8 mouse cellular contexts compared by ENCODE assay signal in genomic region chr12:55299336-55299735, GRCm38 (mm10). TPM values are rescaled to one million over a fixed set of nuclear protein-coding genes. Genes with fewer than 3 reads are reported as not detected.
DNase-seq lines count a peak whose midpoint lies in the region; ATAC-seq and TF ChIP-seq lines count a peak whose summit lies in the region.

1110008L16Rik (plus strand) TSS chr12:55299577.

- WGBS in heart, embryonic 12.5 days: 88% methylated on average over 5 of the region's 5 CpGs
- WGBS in heart, adult 2 months: 79% methylated on average over 5 of the region's 5 CpGs
- WGBS in embryonic facial prominence, embryonic 10.5 days: 85% methylated on average over 5 of the region's 5 CpGs
- 78% methylated on average over 5 of the region's 5 CpGs for WGBS in limb, embryonic 13.5 days

- H3K9me3 ChIP-seq in heart, embryonic 12.5 days (replicated peaks): no peaks in the 10 kb centered on the region
- H3K9me3 ChIP-seq in embryonic facial prominence, embryonic 10.5 days: no peaks in the 10 kb centered on the region
- no peaks in the 10 kb centered on the region for H3K9me3 ChIP-seq in limb, embryonic 13.5 days

- peaks cover 13% of the 10 kb centered on the region for H3K4me1 ChIP-seq in heart, embryonic 12.5 days (replicated peaks)
- H3K4me1 ChIP-seq in heart, adult 2 months (ENCODE audit: control insufficient read depth, insufficient read depth, low read length): peaks cover 6% of the 10 kb centered on the region
- peaks cover 30% of the 10 kb centered on the region for H3K4me1 ChIP-seq in embryonic facial prominence, embryonic 10.5 days
- H3K4me1 ChIP-seq in limb, embryonic 13.5 days: peaks cover 27% of the 10 kb centered on the region

- H3K79me2 ChIP-seq in heart, adult 2 months (replicated peaks; ENCODE audit: control insufficient read depth, insufficient read depth, low read length): no peaks in the 10 kb centered on the region

- no peak within 1 kb of the TSS for H3K27ac ChIP-seq in heart, embryonic 12.5 days (ENCODE audit: poor library complexity, severe bottlenecking)
- no peak within 1 kb of the TSS for H3K27ac ChIP-seq in heart, adult 2 months
- no peak within 1 kb of the TSS for H3K27ac ChIP-seq in embryonic facial prominence, embryonic 10.5 days (replicated peaks)
- H3K27ac ChIP-seq in limb, embryonic 13.5 days: no peak within 1 kb of the TSS

- no peak within 1 kb of the TSS for H3K4me3 ChIP-seq in heart, embryonic 12.5 days
- no peak within 1 kb of the TSS for H3K4me3 ChIP-seq in heart, adult 2 months
- no peak within 1 kb of the TSS for H3K4me3 ChIP-seq in embryonic facial prominence, embryonic 10.5 days
- H3K4me3 ChIP-seq in limb, embryonic 13.5 days: no peak within 1 kb of the TSS

- H3K27me3 ChIP-seq in heart, embryonic 12.5 days (replicated peaks): no peaks in the 10 kb centered on the region
- H3K27me3 ChIP-seq in heart, adult 2 months (ENCODE audit: control insufficient read depth, insufficient read depth, low read length): no peaks in the 10 kb centered on the region
- H3K27me3 ChIP-seq in embryonic facial prominence, embryonic 10.5 days (replicated peaks; ENCODE audit: low read depth, poor library complexity, severe bottlenecking): no peaks in the 10 kb centered on the region
- no peaks in the 10 kb centered on the region for H3K27me3 ChIP-seq in limb, embryonic 13.5 days

- H3K4me2 ChIP-seq in heart, embryonic 12.5 days: no peak within 1 kb of the TSS
- no peak within 1 kb of the TSS for H3K4me2 ChIP-seq in limb, embryonic 13.5 days (replicated peaks)

- intact Hi-C loops in heart, adult 2 months (cut with DNase I): no loop called here

- no peak for TF ChIP-seq EP300 in heart, adult 2 months (IDR thresholded peaks at IDR 0.05; ENCODE audit: insufficient read depth, low read depth, low read length)

- no peak for TF ChIP-seq POLR2A in heart, adult 2 months (IDR thresholded peaks at IDR 0.05; ENCODE audit: insufficient read depth, low read depth, low read length)

- no peak for ATAC-seq in heart, embryonic 12.5 days (ENCODE audit: insufficient number of reproducible peaks, low FRiP score)
- ATAC-seq in limb, embryonic 13.5 days (ENCODE audit: low FRiP score, low read depth): no peak
- ATAC-seq in erythroid progenitor cell, adult 5-6 weeks (replicated peaks; ENCODE audit: low FRiP score, poor library complexity, severe bottlenecking): no peak

- no peak for DNase-seq in heart, adult 2 months
- peak; percentile 74 for DNase-seq in 416B (ENCODE audit: low read depth)
- DNase-seq in embryonic facial prominence, embryonic 10.5 days (ENCODE audit: low spot score): no peak
- no peak for DNase-seq in cerebellum, postnatal 25 days
- no peak for DNase-seq in ovary, postnatal 14 days (ENCODE audit: low spot score)

- TF ChIP-seq CTCF in heart, adult 2 months (IDR thresholded peaks at IDR 0.05): no peak

- H3K36me3 ChIP-seq in heart, embryonic 12.5 days: peaks cover 37% of the 10 kb centered on the region
- peaks cover 4% of the 10 kb centered on the region for H3K36me3 ChIP-seq in heart, adult 2 months (ENCODE audit: control insufficient read depth, insufficient read depth, low read length)
- H3K36me3 ChIP-seq in embryonic facial prominence, embryonic 10.5 days (replicated peaks): peaks cover 55% of the 10 kb centered on the region
- peaks cover 46% of the 10 kb centered on the region for H3K36me3 ChIP-seq in limb, embryonic 13.5 days

- H3K9ac ChIP-seq in heart, embryonic 12.5 days: no peak within 1 kb of the TSS
- H3K9ac ChIP-seq in heart, adult 2 months (ENCODE audit: low read depth, low read length): no peak within 1 kb of the TSS
- H3K9ac ChIP-seq in limb, embryonic 13.5 days: peak within 1 kb of the TSS; percentile 2; the same call in 1 of the 2 replicates

RNA-seq across cellular contexts. Expression of gene 1110008L16Rik, which starts in this region (rescaled TPM):
- 12.1 and 12.2 TPM in 2 replicates for polyA plus RNA-seq in heart, embryonic 12.5 days (2016; fragmentation: Nextera tagmentation; extraction: Ambion mirVana)
- 10 to 100 TPM in 1 of 2 experiments, 1 to 10 TPM in 1; 9.8 to 11.4 TPM for total RNA-seq in heart, adult 2 months (2021)
- polyA plus RNA-seq in heart, adult 2 months (2012; rRNA removed): 4.0 and 8.5 TPM in 2 replicates
- 18.9 and 19.6 TPM in 2 replicates for polyA plus RNA-seq in embryonic facial prominence, embryonic 10.5 days (2016; fragmentation: Nextera tagmentation; extraction: Ambion mirVana)
- polyA plus RNA-seq in limb, embryonic 13.5 days (2015; fragmentation: Nextera tagmentation; extraction: Ambion mirVana): 14.6 and 14.9 TPM in 2 replicates
- total RNA-seq in erythroid progenitor cell, adult 5-6 weeks (2015; ENCODE audit: low replicate concordance): 10.8 and 13.4 TPM in 2 replicates
- 3.3 and 5.3 TPM in 2 replicates for total RNA-seq in erythroid progenitor cell, adult 5-6 weeks (2017; ENCODE audit: low replicate concordance)
